Comparison of ENCODE assay signal across 24 mouse cellular contexts in the genomic region with DNA sequence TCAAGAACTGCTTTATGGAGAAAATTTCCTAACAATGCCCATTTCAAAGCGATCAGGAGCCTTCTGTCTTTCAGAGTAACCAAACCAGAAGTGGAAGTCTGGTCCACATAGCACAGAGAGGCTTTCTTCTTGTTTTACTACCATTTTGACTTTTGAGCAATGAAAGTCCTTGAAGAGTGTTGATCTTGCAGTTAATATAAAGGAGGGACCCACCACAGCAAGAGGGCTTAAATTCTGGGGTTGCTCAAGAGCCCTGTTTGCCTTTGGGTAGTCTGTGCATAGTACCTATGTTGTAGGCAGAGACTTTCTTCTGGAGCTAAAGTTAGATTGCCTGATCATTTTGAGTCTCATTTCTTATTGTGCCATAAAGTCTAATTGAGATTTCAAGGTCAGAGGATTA.
"Had no signal": no experiment of that assay in that cellular context is flagged by ENCODE, and none has a peak within 500 bp of the region (broad histone marks: within the 10 kb centered on the region; RNA-seq: fewer than 3 reads in every experiment).

No protein-coding gene starts in this region.

- H3K4me1 ChIP-seq: heart, embryonic 10.5 days; heart, embryonic 12.5 days; hindbrain, embryonic 12.5 days; intestine, embryonic 15.5 days had no signal

- H3K9ac ChIP-seq: heart, embryonic 12.5 days; hindbrain, embryonic 12.5 days; hindbrain, embryonic 14.5 days; intestine, embryonic 15.5 days; limb, embryonic 12.5 days had no signal

- H3K4me2 ChIP-seq: heart, embryonic 12.5 days; hindbrain, embryonic 12.5 days; hindbrain, embryonic 14.5 days; intestine, embryonic 15.5 days; limb, embryonic 12.5 days had no signal

- H3K27ac ChIP-seq: heart, embryonic 10.5 days; hindbrain, embryonic 10.5 days; hindbrain, embryonic 12.5 days; hindbrain, embryonic 14.5 days; intestine, embryonic 15.5 days; layer of hippocampus, adult 2 months; left cerebral cortex, adult 2 months; limb, embryonic 10.5 days; limb, embryonic 12.5 days had no signal

- H3K4me3 ChIP-seq: heart, embryonic 10.5 days; heart, embryonic 12.5 days; hindbrain, embryonic 10.5 days; hindbrain, embryonic 12.5 days; intestine, embryonic 15.5 days; layer of hippocampus, adult 2 months; left cerebral cortex, adult 2 months; limb, embryonic 10.5 days; limb, embryonic 12.5 days had no signal

- DNase-seq: gastrocnemius, postnatal 14 days; gastrocnemius, postnatal 36 days; heart, adult 18-20 months; heart, postnatal 10 days; heart, postnatal 4 days; kidney, adult 18-20 months; kidney, adult 8-10 months; kidney, postnatal 10 days; kidney, postnatal 25 days; kidney, postnatal 4 days; liver had no signal

- H3K9me3 ChIP-seq: heart, embryonic 10.5 days; heart, embryonic 12.5 days; hindbrain, embryonic 10.5 days; hindbrain, embryonic 12.5 days; intestine, embryonic 15.5 days; limb, embryonic 10.5 days; limb, embryonic 12.5 days had no signal

- H3K36me3 ChIP-seq: heart, embryonic 10.5 days; heart, embryonic 12.5 days; hindbrain, embryonic 10.5 days; hindbrain, embryonic 12.5 days; intestine, embryonic 15.5 days; limb, embryonic 10.5 days; limb, embryonic 12.5 days had no signal

- ATAC-seq: hindbrain, embryonic 16.5 days; inflammation-experienced regulatory T-cells, adult 6 months; intestine, embryonic 15.5 days; intestine, postnatal 0 days had no signal

- H3K27me3 ChIP-seq: heart, embryonic 12.5 days; hindbrain, embryonic 12.5 days; intestine, embryonic 15.5 days; limb, embryonic 12.5 days had no signal
